Mouse (Mus musculus) liver, adult 2 months (tissue): ENCODE data around the gene Gm20388.

Source experiments
- CTCF ChIP-seq: fragments of 200-500 bp; IDR thresholded peaks from 2 replicates; pipeline ENCODE4 v1.5.1; 2011; ENCODE audit warnings: low read depth, low read length, control low read depth
- POLR2A ChIP-seq: fragments of 200-500 bp; IDR thresholded peaks from 2 replicates; pipeline ENCODE4 v1.6.1; 2011; ENCODE audit warnings: low read length, control low read depth; ENCODE audit not compliant: insufficient read depth; ENCODE audit errors: extremely low read depth

DNA sequence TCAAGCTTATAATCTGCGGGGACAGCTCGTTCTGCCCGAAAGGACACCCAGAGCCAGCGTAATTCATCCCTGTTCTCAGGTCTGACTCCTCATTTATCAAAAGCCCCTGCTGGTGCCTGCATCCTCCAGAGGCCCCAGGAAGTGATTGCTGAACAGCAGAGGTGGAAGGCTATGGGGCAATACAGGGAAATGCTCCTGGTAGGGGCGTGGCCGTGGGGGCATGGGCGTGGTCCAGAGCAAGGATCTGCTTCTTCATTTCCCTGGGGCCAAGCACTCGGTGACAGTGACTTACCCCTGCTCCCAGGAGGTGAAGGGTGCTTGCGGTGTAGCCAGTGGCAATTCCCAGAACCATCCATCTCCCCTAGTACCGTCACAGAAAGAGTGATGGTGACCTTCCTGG is 534.6 kb downstream of the Gm20388 start:
- TF ChIP-seq POLR2A (no peak), CTCF (no peak)
